Mouse (Mus musculus): ENCODE measurements around the gene Ing1.
A peak's percentile ranks its signal among the peaks of the same experiment; 100 is the strongest.

The Ing1 gene

DNA sequence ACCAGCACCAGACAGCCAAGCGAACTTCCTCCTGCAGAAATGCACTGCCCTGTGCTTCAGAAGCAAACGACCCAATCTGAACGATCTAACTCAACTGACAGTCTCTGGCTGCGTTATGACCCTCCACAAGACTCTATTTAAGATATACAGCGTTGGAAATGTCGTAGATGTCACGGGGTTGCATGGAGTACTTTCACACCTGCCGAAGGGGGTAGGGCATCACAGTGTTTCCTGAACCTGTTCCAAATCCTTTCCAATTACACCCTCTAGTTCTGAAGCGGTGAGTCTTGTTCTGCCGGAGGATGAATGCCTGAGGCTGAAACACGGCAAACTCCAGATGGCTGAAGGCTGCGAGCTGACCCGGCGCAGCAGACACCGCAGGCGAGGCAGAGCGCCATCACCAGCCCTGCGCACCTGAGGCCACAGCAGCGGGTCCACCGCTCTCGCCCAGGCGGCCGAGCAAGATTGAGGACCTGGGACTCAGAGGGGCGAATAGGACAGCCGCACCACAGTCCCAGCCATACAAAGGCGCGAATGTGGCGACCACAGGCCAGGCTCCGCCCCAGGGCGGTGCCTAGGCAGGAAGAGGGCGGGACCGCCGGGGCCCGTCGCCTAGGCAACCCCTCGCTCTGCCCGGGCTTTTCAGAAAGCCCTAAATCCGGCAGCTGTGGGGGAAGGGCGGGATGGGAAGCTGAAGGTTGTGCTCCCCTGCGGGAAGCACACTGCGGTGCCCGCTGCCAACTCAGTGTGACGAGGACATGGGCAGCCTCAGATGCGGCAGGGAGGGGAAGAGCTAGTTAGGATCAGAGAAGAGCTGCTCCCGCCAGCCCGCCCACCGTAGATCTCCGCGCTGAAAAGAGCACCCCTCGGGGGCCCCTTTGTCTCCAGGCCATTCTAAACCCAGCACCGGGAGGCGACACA lies at the start of gene Ing1:
Ing1 (plus strand) TSS at position 773 of the 921 bp plus-strand sequence.
- peak; percentile 99 for DNase-seq

DNA sequence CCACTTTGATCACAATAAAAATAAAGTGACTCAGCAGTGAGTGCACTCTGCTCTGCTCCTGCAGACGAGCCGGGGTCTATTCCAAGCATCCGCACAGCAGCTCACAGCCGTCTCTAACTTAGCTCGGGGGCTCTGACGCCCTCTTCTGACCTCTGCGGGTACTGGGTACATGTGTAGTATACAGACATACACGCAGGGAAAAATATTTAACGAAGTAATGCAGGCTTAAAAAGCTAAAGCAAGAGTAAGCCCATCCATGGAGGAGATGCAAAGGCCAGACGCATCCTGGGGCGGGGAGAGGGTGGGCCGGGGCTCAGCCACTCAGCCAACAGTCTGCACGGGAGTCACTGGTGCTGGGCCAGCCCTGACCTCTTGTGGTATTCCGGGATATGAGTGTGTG lies 49.3 kb upstream of the Ing1 start:
- no peak for DNase-seq

DNA sequence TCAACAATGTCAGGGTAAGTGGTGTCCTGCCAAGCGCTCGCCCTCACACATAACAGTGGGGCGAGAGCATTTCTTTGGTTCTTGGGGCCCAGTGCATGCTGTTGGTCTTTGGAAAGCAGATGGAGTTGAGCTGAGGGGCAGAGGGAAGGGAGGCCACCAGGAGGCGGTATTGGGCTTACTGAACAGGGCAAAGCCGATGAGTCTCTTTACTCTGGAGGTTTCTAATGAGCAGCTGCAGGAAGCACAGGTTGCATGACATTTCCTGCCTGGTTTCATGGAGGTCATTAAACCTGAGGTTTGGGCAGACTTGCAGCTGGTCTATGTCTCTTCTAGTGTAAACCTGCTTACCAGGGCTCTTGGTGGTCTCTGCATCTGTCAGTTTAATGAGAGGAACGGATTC lies 48.6 kb upstream of the Ing1 start:
- DNase-seq, result peak; percentile 66

DNA sequence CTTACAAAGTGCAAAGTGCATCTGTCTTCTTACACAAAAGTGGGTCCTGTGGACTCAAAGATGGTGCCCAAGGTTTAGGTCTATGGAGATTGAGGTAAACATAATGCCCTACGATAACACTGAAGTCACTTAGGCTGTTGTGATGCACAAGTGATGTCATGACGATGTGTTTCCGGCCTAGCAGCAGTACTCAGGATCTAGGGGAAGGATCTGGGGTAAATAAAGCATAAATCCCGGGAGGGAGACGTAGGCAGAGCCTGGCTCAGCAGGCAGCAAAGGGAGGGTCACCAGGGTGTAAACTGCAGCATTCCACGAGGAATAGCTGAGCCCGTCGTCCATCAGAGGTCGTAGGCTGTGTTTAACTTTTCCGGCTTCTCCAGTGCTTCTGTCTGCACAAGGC lies 46.5 kb upstream of the Ing1 start:
- DNase-seq, result no peak

- no peak for DNase-seq
Observed at GRCm38 (mm10) chr8:11510971-11511370, 44.4 kb upstream of the Ing1 start.

DNA sequence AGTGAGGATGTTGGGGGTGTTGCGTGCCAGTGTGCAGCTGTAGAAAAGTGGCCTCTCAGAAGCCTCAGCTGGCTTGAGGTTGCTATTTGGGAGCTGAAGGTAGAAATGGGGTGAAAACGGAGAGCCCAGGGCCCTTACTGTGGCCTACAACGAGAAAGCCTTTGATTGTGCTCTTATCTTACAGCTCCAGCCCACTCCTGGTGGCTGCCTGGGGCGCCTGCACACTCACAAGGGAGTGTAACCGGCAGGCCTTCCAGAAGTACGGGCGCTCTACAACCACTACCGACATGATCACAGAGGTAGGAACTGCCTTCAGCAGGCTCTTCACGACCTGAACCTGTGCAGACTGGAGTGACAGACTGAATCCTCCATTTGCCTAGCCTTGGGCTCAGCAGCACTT lies 42.7 kb upstream of the Ing1 start:
- no peak for DNase-seq

DNA sequence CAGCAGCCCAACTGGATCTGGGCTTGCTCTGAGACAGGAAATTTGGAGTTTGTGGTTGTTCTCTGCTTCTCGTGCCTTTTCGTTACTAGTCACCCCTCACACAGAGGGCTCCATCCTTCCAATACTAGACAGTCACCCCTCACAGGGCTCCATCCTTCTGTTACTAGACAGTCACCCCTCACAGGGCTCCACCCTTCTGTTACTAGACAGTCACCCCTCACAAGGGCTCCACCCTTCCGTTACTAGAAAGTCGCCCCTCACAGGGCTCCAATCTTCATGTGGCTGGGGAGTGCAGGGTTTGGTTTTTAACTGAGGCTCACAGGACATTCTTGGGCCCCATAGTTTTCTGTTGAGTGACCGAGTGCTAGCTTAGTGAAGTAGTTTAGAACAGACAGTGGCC lies 42.1 kb upstream of the Ing1 start:
- DNase-seq, result no peak

DNA sequence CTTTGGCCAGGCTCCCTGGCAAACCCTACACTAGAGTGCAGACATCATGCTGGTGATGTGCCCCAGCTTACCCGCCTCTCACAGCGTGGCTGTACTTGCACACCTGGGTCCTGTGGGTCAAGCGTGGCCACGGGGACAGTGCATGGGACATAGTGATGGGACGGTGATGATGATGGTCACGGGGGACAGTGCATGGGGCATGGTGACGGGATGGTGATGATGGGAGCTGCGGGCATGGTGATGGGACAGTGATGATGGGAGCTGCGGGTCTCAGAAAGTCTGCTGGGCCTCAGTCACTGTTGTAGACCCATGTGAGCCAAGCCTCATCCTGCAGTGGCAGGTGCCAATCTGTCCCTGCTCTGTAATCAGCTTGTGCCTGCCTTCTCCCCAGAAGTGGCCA lies 39.1 kb upstream of the Ing1 start:
- no peak for DNase-seq

DNA sequence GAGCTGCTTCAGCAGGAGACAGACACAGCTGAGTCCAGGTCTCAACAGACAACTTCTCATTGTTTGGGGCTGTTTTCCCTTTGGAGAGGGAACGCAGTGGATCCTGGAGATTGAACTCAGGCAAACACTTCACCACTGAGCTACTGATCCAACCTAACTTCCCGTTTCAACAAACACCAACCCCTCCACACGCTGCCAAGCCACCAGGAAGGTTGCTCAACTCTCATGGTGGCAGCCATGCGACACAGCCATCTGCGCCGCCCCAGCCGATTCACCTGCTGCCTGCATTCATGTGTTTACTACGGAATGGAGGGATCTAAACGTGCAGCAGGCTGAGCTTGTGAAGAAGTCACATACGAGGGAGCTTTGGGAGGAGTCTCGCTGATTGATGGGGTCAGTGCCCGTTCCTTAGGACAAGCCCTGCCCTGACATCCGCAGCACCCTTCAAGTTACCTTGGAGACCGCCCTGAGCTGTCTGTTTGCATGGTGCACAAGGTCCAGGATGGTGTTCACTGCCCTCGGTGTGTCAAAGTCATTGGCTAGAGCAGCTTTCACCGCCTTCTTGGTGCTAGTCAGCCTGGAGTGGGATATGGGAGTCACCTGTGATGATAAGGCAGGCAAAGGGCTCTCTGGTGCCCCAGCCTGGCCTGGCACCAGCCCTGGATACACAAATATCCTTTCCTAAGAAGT lies 37.9 kb upstream of the Ing1 start:
- no peak for DNase-seq

- DNase-seq, result no peak
Observed at GRCm38 (mm10) chr8:11518056-11518396, 37.3 kb upstream of the Ing1 start.

DNA sequence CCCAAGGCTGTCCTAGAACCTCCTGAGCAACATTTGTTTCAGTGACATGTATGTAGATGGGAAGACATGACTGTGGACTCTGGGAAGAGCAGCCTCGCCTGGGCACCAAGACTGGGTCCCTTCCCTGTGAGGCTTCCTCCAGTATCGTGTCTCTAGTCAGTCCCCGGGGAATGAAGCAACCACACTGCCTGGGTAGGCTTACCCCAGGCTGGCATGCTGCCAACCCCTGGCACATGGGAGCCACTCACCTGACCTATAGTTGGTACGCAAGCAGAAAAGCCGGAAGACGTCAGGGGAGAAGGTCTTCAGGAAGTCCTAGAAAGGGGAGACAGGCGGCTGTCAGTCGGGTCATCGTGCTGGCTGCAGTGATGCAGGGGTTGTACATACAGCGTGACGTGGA lies 36.7 kb upstream of the Ing1 start:
- no peak for DNase-seq

DNA sequence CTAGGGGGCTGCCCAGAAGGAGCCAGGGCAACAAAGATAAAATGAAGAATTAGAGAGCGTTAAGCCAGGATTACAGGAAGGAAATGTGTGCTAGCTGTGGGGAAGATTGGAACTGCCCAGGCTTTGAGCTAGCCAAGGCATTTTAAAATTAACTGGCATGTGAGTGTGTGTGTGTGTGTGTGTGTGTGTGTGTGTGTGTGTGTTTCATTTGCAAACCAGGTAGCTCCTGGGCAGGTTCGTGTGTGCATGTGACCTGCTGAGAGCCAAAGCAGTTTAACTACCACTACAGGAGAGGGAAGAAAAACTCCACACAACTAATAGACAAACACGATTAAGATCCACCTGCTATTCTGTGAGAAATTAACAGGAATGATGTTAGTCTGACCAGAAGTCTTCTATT lies 32.0 kb upstream of the Ing1 start:
- DNase-seq, result no peak

GRCm38 (mm10) chr8:11530155-11530770 lies 25.1 kb upstream of the Ing1 start:
- no peak for DNase-seq

GRCm38 (mm10) chr8:11530849-11531248 lies 24.5 kb upstream of the Ing1 start:
- no peak for DNase-seq

GRCm38 (mm10) chr8:11534494-11534893 lies 20.9 kb upstream of the Ing1 start:
- DNase-seq, result no peak

DNA sequence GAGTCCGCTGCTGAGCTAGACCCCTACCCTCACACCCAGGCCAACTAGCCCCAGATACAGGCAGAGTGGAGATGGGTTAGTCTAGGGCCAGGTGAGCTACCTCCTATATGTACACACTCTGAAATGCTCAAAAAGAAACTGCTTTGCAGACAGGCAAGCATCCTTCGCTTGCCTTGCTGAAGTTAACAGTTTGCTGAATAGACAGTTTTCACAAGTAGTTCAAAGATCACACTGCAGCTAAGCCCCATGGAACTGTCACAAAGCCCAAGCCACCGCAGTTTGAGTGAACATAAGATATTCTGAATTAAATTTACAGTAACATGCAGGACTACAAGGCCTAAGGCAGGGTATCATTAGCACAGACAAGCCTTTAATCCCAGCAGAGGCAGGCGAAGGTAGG lies 16.3 kb upstream of the Ing1 start:
- no peak for DNase-seq

DNA sequence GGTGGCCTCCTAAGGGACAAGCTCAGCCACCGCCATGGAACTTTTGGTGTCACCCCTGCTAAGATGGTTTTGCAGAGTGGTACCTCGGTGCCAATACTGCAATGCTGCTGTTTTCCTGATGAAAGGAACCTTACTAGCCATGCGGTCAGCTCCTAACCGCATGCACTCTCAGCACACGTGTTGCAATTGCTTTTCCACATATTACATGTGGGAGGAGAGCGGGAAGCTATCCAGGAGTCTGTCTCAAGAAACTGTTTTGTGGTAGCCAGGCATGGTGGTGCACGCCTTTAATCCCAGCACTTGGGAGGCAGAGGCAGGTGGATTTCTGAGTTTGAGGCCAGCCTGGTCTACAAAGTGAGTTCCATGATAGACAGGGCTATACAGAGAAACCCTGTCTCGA lies 15.2 kb upstream of the Ing1 start:
- no peak for DNase-seq

DNA sequence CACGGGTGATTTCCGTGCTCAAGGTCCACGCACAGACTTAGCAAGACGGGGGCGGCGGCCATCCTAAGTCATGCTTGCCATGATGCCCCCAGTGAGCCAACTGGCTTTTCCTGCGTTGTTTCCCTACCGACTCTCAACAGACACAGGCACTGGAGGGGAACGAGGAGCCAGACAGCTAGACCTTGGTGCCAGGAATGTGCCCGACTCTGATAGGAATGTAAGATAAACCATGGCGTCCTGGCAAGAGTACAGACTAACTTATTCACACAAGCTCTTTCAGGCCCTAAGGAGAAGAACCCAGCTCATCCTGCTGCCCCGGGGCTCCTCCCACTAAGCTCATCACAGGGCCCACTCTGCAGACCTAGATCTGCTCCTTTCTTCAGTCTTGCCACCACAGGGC lies 13.3 kb upstream of the Ing1 start:
- DNase-seq, result no peak

- no peak for DNase-seq
Observed at GRCm38 (mm10) chr8:11542866-11543265, 12.5 kb upstream of the Ing1 start.

DNA sequence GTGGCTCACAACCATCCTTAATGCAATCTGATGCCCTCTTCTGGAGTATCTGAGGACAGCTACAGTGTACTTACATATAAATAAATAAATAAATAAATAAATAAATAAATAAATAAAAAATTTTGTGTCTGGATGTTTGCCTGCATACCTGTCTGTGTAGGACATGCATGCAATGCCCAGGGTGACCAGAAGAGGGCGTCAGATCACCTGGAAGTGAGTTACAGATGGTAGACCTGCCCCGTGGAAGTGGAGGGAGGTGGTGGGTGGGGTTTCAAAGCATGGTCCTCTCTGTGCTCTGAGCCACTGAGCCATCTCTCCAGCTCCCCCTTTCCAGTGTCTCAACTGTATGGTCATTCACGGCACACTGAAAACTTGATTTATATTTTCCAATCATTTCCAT lies 11.0 kb upstream of the Ing1 start:
- peak; percentile 43 for DNase-seq

DNA sequence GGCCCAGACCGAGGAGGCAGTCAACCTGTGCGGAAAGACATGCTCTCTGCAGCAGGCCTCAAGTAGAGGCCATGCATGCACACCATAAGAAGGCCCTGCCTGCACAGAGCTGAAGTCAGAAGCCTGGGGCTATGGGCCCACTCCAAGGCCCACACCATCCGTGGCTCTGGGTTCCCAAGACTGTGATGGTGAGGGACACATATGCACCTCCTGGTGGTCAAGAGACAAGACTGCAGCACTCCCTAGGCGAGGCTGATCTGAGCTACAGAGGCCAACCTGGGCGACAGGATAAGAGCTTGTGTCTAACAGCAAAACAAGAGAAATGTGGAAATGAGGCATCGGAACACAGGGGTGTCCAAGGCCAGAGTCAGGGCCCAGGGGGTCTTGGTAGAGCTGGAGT lies 8.3 kb upstream of the Ing1 start:
- no peak for DNase-seq

DNA sequence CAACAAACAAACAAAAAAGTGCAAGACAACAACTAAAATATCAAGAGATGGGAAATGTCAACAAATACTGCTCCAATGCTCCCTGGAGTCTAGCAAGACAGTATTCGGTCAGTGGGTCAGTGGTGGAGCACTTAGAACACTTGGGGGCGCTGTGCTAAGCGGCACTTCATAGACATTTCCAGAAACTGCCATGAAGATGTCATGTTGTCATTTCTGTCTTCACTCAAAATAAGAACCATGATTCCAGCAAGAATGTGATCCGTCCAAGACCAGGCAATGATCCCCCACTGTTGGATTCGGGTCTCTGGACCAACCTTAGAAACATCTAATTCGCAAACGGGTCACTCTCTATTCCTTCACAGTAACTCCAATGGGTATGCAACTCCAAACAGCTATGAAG lies 5.7 kb upstream of the Ing1 start:
- DNase-seq, result peak; percentile 57

GRCm38 (mm10) chr8:11550281-11550948 lies 5.0 kb upstream of the Ing1 start, which contains the start of gene Cars2:
Gene Cars2 (minus strand): TSS chr8:11550783.
- DNase-seq, result peak; percentile 77

Data from right cerebral cortex, postnatal 4 days (tissue).